Mouse (Mus musculus) forebrain, embryonic 10.5 days (tissue): Measurements from ENCODE around the gene Baz1a. TPM values are rescaled to one million over a fixed set of nuclear protein-coding genes. Genes with fewer than 3 reads are reported as not detected.

Experiments
- DNase-seq: peaks from one replicate; pipeline ENCODE4 v3.0.0-alpha.2; 2017; ENCODE audit warnings: low spot score; ENCODE audit errors: extremely low spot score
- H3K27ac ChIP-seq: fragments of 300-500 bp; sonication (generic); 2 replicates; pipeline ENCODE4 v1.5.1; 2016; ENCODE audit warnings: mild to moderate bottlenecking
- H3K27me3 ChIP-seq: fragments of 300-500 bp; sonication (generic); 2 replicates; pipeline ENCODE4 v1.6.1; 2016; ENCODE audit warnings: mild to moderate bottlenecking; ENCODE audit not compliant: poor library complexity, severe bottlenecking
- H3K36me3 ChIP-seq: fragments of 300-500 bp; sonication (generic); replicated peaks from 2 replicates; pipeline ENCODE4 v1.6.1; 2016; ENCODE audit warnings: mild to moderate bottlenecking, moderate library complexity
- H3K4me1 ChIP-seq: fragments of 300-500 bp; sonication (generic); 2 replicates; pipeline ENCODE4 v1.6.1; 2016
- H3K4me3 ChIP-seq: fragments of 300-500 bp; sonication (generic); 2 replicates; pipeline ENCODE4 v1.5.1; 2016; ENCODE audit warnings: mild to moderate bottlenecking, moderate library complexity
- H3K9me3 ChIP-seq: fragments of 300-500 bp; sonication (generic); 2 replicates; pipeline ENCODE4 v1.6.1; 2016; ENCODE audit warnings: mild to moderate bottlenecking, moderate library complexity
- WGBS: fragments of 180-500 bp; shearing (Covaris S2); methylation state at CpG from one replicate; pipeline ENCODE4 v1.1.7; 2016; 5-methylcytosine and 5-hydroxymethylcytosine counted together
- polyA plus RNA-seq: library from polyadenylated mRNA; unstranded; fragments of >200 nt; fragmentation: Nextera tagmentation; extraction: Ambion mirVana; gene quantifications from 2 replicates; pipeline ENCODE4 v1.2.1, GENCODE M21; 2016

The Baz1a gene
- polyA plus RNA-seq, 1 experiment from 2014 or later = 35.6 TPM

- no peak for DNase-seq
- 85% methylated on average over 14 of the region's 14 CpGs for WGBS
- no peaks in the 10 kb centered on the region for H3K27me3 ChIP-seq
- no peak overlapping the region for H3K27ac ChIP-seq
- H3K4me3 ChIP-seq = no peak overlapping the region
- H3K36me3 ChIP-seq = no peaks in the 10 kb centered on the region
- H3K9me3 ChIP-seq = no peaks in the 10 kb centered on the region
- no peaks in the 10 kb centered on the region for H3K4me1 ChIP-seq
These were observed 15.0 kb downstream of the Baz1a start for GRCm38 (mm10) chr12:54999016-54999690.

- 85% methylated on average over 5 of the region's 5 CpGs for WGBS
- Histone ChIP-seq H3K4me3 (no peak overlapping the region), H3K4me1 (no peaks in the 10 kb centered on the region), H3K27ac (no peak overlapping the region), H3K9me3 (no peaks in the 10 kb centered on the region), H3K36me3 (no peaks in the 10 kb centered on the region), H3K27me3 (no peaks in the 10 kb centered on the region)
- DNase-seq = no peak
These were observed 15.7 kb downstream of the Baz1a start for GRCm38 (mm10) chr12:54998411-54998810.

GRCm38 (mm10) chr12:54996979-54997474, 17.1 kb downstream of the Baz1a start:
- no peaks in the 10 kb centered on the region for H3K27me3 ChIP-seq
- 87% methylated on average over 6 of the region's 6 CpGs for WGBS
- no peak overlapping the region for H3K27ac ChIP-seq
- H3K36me3 ChIP-seq = no peaks in the 10 kb centered on the region
- H3K4me3 ChIP-seq = no peak overlapping the region
- H3K9me3 ChIP-seq = no peaks in the 10 kb centered on the region
- H3K4me1 ChIP-seq = no peaks in the 10 kb centered on the region
- DNase-seq = no peak

- WGBS = 73% methylated on average over 3 of the region's 3 CpGs
- no peak overlapping the region for H3K4me3 ChIP-seq
- H3K4me1 ChIP-seq = no peaks in the 10 kb centered on the region
- no peaks in the 10 kb centered on the region for H3K36me3 ChIP-seq
- no peak overlapping the region for H3K27ac ChIP-seq
- no peaks in the 10 kb centered on the region for H3K27me3 ChIP-seq
- H3K9me3 ChIP-seq = no peaks in the 10 kb centered on the region
- DNase-seq = no peak
These were observed 18.2 kb downstream of the Baz1a start for GRCm38 (mm10) chr12:54995965-54996364.

GRCm38 (mm10) chr12:54994418-54994817, 19.7 kb downstream of the Baz1a start:
- 90% methylated on average over 4 of the region's 4 CpGs for WGBS
- no peak overlapping the region for H3K4me3 ChIP-seq
- no peaks in the 10 kb centered on the region for H3K9me3 ChIP-seq
- H3K27ac ChIP-seq = no peak overlapping the region
- no peaks in the 10 kb centered on the region for H3K4me1 ChIP-seq
- H3K36me3 ChIP-seq = no peaks in the 10 kb centered on the region
- no peak for DNase-seq
- H3K27me3 ChIP-seq = no peaks in the 10 kb centered on the region

GRCm38 (mm10) chr12:54994068-54994386, 20.1 kb downstream of the Baz1a start:
- no peaks in the 10 kb centered on the region for H3K27me3 ChIP-seq
- H3K4me3 ChIP-seq = no peak overlapping the region
- 81% methylated on average over 6 of the region's 6 CpGs for WGBS
- no peak overlapping the region for H3K27ac ChIP-seq
- no peak for DNase-seq
- no peaks in the 10 kb centered on the region for H3K4me1 ChIP-seq
- H3K36me3 ChIP-seq = no peaks in the 10 kb centered on the region
- no peaks in the 10 kb centered on the region for H3K9me3 ChIP-seq

GRCm38 (mm10) chr12:54993246-54994067, 20.7 kb downstream of the Baz1a start:
- no peaks in the 10 kb centered on the region for H3K27me3 ChIP-seq
- H3K4me1 ChIP-seq = no peaks in the 10 kb centered on the region
- H3K4me3 ChIP-seq = no peak overlapping the region
- no peaks in the 10 kb centered on the region for H3K9me3 ChIP-seq
- DNase-seq = no peak
- 74% methylated on average over 16 of the region's 16 CpGs for WGBS
- H3K27ac ChIP-seq = no peak overlapping the region
- H3K36me3 ChIP-seq = no peaks in the 10 kb centered on the region

- no peaks in the 10 kb centered on the region for H3K9me3 ChIP-seq
- no peak overlapping the region for H3K27ac ChIP-seq
- H3K36me3 ChIP-seq = no peaks in the 10 kb centered on the region
- WGBS = 91% methylated on average over 3 of the region's 3 CpGs
- no peak for DNase-seq
- H3K4me1 ChIP-seq = no peaks in the 10 kb centered on the region
- H3K4me3 ChIP-seq = no peak overlapping the region
- H3K27me3 ChIP-seq = no peaks in the 10 kb centered on the region
These were observed 21.3 kb downstream of the Baz1a start for GRCm38 (mm10) chr12:54992814-54993213.

GRCm38 (mm10) chr12:54988323-54988850, 25.8 kb downstream of the Baz1a start:
- H3K27ac ChIP-seq = no peak overlapping the region
- H3K4me1 ChIP-seq = peaks cover 14% of the 10 kb centered on the region
- peaks cover under 1% of the 10 kb centered on the region; the same call in 1 of the 2 replicates for H3K36me3 ChIP-seq
- no peaks in the 10 kb centered on the region for H3K27me3 ChIP-seq
- H3K4me3 ChIP-seq = no peak overlapping the region
- 81% methylated on average over 4 of the region's 4 CpGs for WGBS
- no peaks in the 10 kb centered on the region for H3K9me3 ChIP-seq
- no peak for DNase-seq

- WGBS = 84% methylated on average over 2 of the region's 2 CpGs
- Histone ChIP-seq H3K9me3 (no peaks in the 10 kb centered on the region), H3K27me3 (no peaks in the 10 kb centered on the region), H3K4me1 (peaks cover 22% of the 10 kb centered on the region), H3K27ac (no peak overlapping the region), H3K4me3 (no peak overlapping the region), H3K36me3 (peaks cover 12% of the 10 kb centered on the region)
- DNase-seq = no peak
These were observed 27.0 kb downstream of the Baz1a start for GRCm38 (mm10) chr12:54987156-54987555.

- peak within 1 kb of the TSS; percentile 98 for H3K27ac ChIP-seq
- peak within 1 kb of the TSS; percentile 97 for H3K4me3 ChIP-seq
- H3K9me3 ChIP-seq = no peaks in the 10 kb centered on the region
- WGBS = 0% methylated on average over 52 of the region's 60 CpGs
- peaks cover 22% of the 10 kb centered on the region for H3K36me3 ChIP-seq
- DNase-seq = peak; percentile 69
- peaks cover 32% of the 10 kb centered on the region for H3K4me1 ChIP-seq
- H3K27me3 ChIP-seq = no peaks in the 10 kb centered on the region
These were observed 28.0 kb downstream of the Baz1a start, which contains the start of gene Gm20403 for GRCm38 (mm10) chr12:54986052-54986717. Gene Gm20403, minus strand, starts transcription at chr12:54986529.

- Histone ChIP-seq H3K4me1 (peaks cover 32% of the 10 kb centered on the region), H3K27ac (peak overlapping the region; percentile 98), H3K4me3 (peak overlapping the region; percentile 97), H3K36me3 (peaks cover 28% of the 10 kb centered on the region), H3K9me3 (no peaks in the 10 kb centered on the region), H3K27me3 (no peaks in the 10 kb centered on the region)
- DNase-seq = peak; percentile 72
- under 1% methylated on average over 116 of the region's 117 CpGs for WGBS
These were observed 28.7 kb downstream of the Baz1a start for GRCm38 (mm10) chr12:54985257-54986051.
